Mouse (Mus musculus): ENCODE measurements around the gene Ncam2.

The Ncam2 gene

DNA sequence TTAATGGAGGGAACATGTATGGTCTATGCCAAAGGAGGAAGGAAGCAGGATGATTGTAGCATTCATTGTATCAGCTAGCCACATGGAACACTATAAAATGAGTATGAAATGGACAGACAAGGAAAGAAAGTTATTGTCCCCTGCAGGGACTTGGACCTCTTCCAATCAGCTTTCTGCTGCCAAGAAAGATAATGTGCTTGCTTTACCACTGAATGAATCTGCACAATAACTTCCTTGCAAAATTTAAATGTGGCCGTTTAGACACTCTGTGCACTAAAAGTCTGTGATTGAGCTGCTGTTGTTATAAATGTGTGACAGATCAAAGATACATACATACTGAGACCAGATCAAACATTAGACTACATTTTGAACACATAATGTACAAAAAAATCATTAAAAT is 451.1 kb downstream of the Ncam2 start:
- no peak for DNase-seq (ENCODE audit: low spot score)

DNA sequence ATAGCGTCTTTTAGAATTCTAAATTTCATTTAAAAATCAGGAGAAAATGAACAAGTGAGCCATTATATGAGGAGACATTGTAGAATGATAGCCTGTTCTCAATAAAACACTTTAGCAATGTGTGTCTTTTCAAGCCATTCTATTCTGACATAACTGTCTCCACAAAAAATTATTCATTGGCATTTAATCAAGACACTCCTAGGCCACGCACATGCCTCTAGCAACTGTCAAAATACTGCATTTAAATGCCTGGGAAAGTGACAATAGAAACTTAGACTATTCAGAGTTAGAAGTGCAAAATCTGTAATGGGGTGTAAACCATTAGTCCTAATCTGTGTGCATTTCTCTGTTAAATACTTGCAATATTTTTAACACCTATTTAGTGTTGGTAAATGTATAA is 456.1 kb downstream of the Ncam2 start:
- no peak for DNase-seq (ENCODE audit: low spot score)

DNA sequence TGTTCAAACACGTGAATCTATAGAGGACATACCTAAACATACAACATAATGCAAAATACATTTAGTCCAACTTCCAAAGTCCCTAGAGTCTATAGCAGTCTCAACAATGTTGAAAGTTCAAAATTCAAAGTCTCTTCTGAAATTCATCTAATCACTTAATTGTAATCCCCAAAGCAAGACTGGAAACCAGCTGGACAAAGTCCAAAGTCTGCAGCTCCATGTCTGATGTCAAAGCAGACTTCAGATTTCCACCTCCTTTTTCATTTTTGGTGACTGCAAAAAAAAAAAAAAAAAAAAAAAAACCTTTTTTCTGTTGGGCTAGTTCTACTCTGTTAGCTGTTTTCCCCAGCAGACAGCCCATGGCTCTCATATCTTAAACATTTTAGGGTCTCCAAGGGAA is 473.4 kb downstream of the Ncam2 start:
- DNase-seq (ENCODE audit: low spot score), result no peak

DNA sequence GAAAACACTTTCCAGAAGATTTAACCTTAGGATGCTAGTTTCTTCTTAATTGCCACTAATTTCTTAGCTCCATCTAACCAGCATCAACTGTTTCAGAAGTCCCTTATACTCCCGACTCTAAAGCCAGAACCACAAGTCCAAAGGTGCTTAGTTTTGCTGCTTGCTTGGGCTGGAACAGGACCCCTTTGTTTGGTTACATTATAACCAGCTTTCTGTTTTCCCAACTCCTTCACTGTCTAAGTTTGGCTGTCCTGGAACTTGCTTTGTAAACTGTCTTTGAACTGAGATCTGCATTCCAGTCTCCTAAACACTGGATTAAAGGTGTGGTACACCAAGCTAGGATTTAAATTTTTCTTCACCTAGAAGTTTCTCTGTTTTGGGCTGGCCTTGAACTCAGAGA is 475.0 kb downstream of the Ncam2 start:
- DNase-seq (ENCODE audit: low spot score), result no peak

All from retina, embryonic 14.5 days (tissue).